Comparison of ENCODE assay signal across 7 mouse cellular contexts in the genomic region with DNA sequence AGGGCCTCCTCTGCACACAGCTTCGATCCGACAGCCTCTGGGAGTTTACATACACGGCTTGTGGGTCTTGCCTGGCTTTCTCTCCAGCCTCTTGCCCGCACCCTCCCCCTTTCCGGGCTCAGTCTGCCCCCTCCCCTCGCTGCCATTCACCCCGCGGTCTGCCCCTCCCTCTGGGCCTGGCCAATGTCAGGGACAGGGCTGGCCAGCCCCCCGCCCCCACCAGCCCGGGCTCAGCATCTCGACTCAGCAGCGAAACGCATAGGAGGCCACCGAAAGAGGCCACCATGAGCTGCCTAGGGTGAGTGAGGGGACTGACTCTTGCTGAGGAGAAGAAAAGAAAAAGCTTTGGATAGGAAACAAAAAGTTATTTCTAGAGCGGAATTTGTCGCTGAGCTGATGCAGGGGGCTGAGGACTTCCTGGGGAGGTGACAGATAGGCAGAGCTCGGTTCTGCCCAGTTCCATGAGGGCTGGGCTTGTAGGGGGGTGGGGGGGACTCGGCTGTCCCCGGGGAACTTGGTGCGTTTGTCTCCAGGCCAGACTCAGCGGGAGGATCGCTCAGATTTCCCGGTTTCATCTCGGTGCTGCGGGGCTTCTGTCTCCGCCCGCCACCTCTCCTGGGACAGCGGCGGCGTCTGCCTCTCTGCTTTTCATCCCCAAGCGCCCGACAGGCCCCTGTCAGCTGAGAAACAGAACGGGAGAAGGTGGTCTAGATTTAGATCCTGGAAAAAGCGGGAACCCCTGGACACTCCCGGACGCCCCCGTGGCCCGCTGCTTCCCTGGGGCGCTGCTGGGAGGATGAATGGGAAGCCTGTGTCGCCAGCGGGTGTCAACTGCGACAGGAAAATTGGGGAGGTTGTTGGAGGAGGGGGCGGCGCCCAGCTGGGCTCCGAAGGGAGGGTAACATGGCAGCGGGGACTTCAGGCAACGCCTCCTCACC. TPM values are rescaled to one million over a fixed set of nuclear protein-coding genes. Genes with fewer than 3 reads are reported as not detected.
DNase-seq lines count a peak whose midpoint lies in the region; ATAC-seq and TF ChIP-seq lines count a peak whose summit lies in the region.

No protein-coding gene starts in this region.

- H3K27me3 ChIP-seq in embryonic facial prominence, embryonic 15.5 days = peaks cover 56% of the 10 kb centered on the region
- peaks cover 44% of the 10 kb centered on the region for H3K27me3 ChIP-seq in intestine, postnatal 0 days (replicated peaks; ENCODE audit: control insufficient read depth, insufficient read depth, low read length)
- H3K27me3 ChIP-seq in midbrain, embryonic 13.5 days = peaks cover 40% of the 10 kb centered on the region

- H3K9me3 ChIP-seq in embryonic facial prominence, embryonic 15.5 days (replicated peaks) = no peaks in the 10 kb centered on the region
- no peaks in the 10 kb centered on the region for H3K9me3 ChIP-seq in intestine, postnatal 0 days (ENCODE audit: control insufficient read depth)
- H3K9me3 ChIP-seq in midbrain, embryonic 13.5 days = no peaks in the 10 kb centered on the region

- DNase-seq in lung, adult 2 months = no peak
- no peak for DNase-seq in lung, adult 18-20 months
- no peak for DNase-seq in spleen, adult 12 weeks (ENCODE audit: low spot score)
- no peak for DNase-seq in layer of hippocampus, adult 9-10 months (ENCODE audit: low spot score)

- TF ChIP-seq POLR2A in lung, adult 2 months (IDR thresholded peaks at IDR 0.05; ENCODE audit: borderline replicate concordance, extremely low read depth, low read depth, low read length) = no peak

- peak overlapping the region; percentile 83 for H3K4me2 ChIP-seq in embryonic facial prominence, embryonic 15.5 days (replicated peaks)
- peak overlapping the region; percentile 61 for H3K4me2 ChIP-seq in intestine, postnatal 0 days (replicated peaks; ENCODE audit: low read depth)
- peak overlapping the region; percentile 92 for H3K4me2 ChIP-seq in midbrain, embryonic 13.5 days (replicated peaks)

- peak overlapping the region; percentile 2 for H3K4me3 ChIP-seq in lung, adult 2 months (replicated peaks; ENCODE audit: extremely low read depth, low read depth, low read length)
- peak overlapping the region; percentile 47 for H3K4me3 ChIP-seq in embryonic facial prominence, embryonic 15.5 days (replicated peaks)
- peak overlapping the region; percentile 35 for H3K4me3 ChIP-seq in intestine, postnatal 0 days (ENCODE audit: low read depth, low read length)
- H3K4me3 ChIP-seq in midbrain, embryonic 13.5 days (replicated peaks) = peak overlapping the region; percentile 51

- WGBS in lung, adult 2 months = under 1% methylated on average over 47 of the region's 47 CpGs
- under 1% methylated on average over 47 of the region's 47 CpGs for WGBS in embryonic facial prominence, embryonic 15.5 days
- 1% methylated on average over 47 of the region's 47 CpGs for WGBS in intestine, postnatal 0 days
- 1% methylated on average over 47 of the region's 47 CpGs for WGBS in midbrain, embryonic 13.5 days

- H3K27ac ChIP-seq in embryonic facial prominence, embryonic 15.5 days (replicated peaks) = no peak overlapping the region
- no peak overlapping the region for H3K27ac ChIP-seq in intestine, postnatal 0 days (ENCODE audit: low read depth, low read length)
- no peak overlapping the region for H3K27ac ChIP-seq in midbrain, embryonic 13.5 days

- H3K4me1 ChIP-seq in lung, adult 2 months (ENCODE audit: control insufficient read depth, insufficient read depth, low read length) = no peaks in the 10 kb centered on the region
- peaks cover 13% of the 10 kb centered on the region for H3K4me1 ChIP-seq in embryonic facial prominence, embryonic 15.5 days
- H3K4me1 ChIP-seq in intestine, postnatal 0 days (replicated peaks; ENCODE audit: control insufficient read depth, insufficient read depth, low read length) = no peaks in the 10 kb centered on the region
- H3K4me1 ChIP-seq in midbrain, embryonic 13.5 days (replicated peaks) = peaks cover 16% of the 10 kb centered on the region

- H3K9ac ChIP-seq in embryonic facial prominence, embryonic 15.5 days = peak overlapping the region; percentile 28; the same call in 1 of the 2 replicates
- H3K9ac ChIP-seq in intestine, postnatal 0 days (ENCODE audit: low read depth, low read length) = 0 out of 2 replicates have a peak overlapping the region, but pooled peaks have one; percentile 1
- peak overlapping the region; percentile 70 for H3K9ac ChIP-seq in midbrain, embryonic 13.5 days (replicated peaks)

- ATAC-seq in embryonic facial prominence, embryonic 15.5 days (ENCODE audit: insufficient number of reproducible peaks, low FRiP score, low TSS enrichment, low read depth) = peak; percentile 40; the same call in 1 of the 2 replicates
- peak; percentile 28; the same call in 1 of the 2 replicates for ATAC-seq in intestine, postnatal 0 days
- peak; percentile 72 for ATAC-seq in midbrain, embryonic 13.5 days

- H3K36me3 ChIP-seq in embryonic facial prominence, embryonic 15.5 days = no peaks in the 10 kb centered on the region
- no peaks in the 10 kb centered on the region for H3K36me3 ChIP-seq in intestine, postnatal 0 days (ENCODE audit: control insufficient read depth, insufficient read depth)
- H3K36me3 ChIP-seq in midbrain, embryonic 13.5 days = no peaks in the 10 kb centered on the region

- TF ChIP-seq CTCF in lung, adult 2 months (IDR thresholded peaks at IDR 0.05; ENCODE audit: insufficient read depth, low read length) = no peak
- no peak for TF ChIP-seq CTCF in intestine, postnatal 0 days (IDR thresholded peaks at IDR 0.05; ENCODE audit: low read depth)

RNA-seq across cellular contexts. Expression of a gene that starts 6.8 kb away (rescaled TPM):
- polyA plus RNA-seq in lung, adult 2 months (2012; rRNA removed) = 0.02 and 0.09 TPM in 2 replicates
- polyA plus RNA-seq in embryonic facial prominence, embryonic 15.5 days (2015; fragmentation: Nextera tagmentation; extraction: Ambion mirVana) = 0.68 and 1.8 TPM in 2 replicates
- 0.04 and 0.10 TPM in 2 replicates for polyA plus RNA-seq in intestine, postnatal 0 days (2015; fragmentation: Nextera tagmentation; extraction: Ambion mirVana)
- polyA plus RNA-seq in midbrain, embryonic 13.5 days (2015; fragmentation: Nextera tagmentation; extraction: Ambion mirVana) = 0.19 and 0.36 TPM in 2 replicates

RNA-seq across cellular contexts. Expression of a gene that starts 34.9 kb away (rescaled TPM):
- 76.0 and 98.1 TPM in 2 replicates for polyA plus RNA-seq in lung, adult 2 months (2012; rRNA removed)
- polyA plus RNA-seq in embryonic facial prominence, embryonic 15.5 days (2015; fragmentation: Nextera tagmentation; extraction: Ambion mirVana) = 74.6 and 77.8 TPM in 2 replicates
- polyA plus RNA-seq in intestine, postnatal 0 days (2015; fragmentation: Nextera tagmentation; extraction: Ambion mirVana) = 46.5 and 52.4 TPM in 2 replicates
- polyA plus RNA-seq in midbrain, embryonic 13.5 days (2015; fragmentation: Nextera tagmentation; extraction: Ambion mirVana) = 77.1 and 83.8 TPM in 2 replicates

RNA-seq across cellular contexts. Expression of a gene that starts 39.7 kb away (rescaled TPM):
- 131 TPM in 2 replicates for polyA plus RNA-seq in lung, adult 2 months (2012; rRNA removed)
- polyA plus RNA-seq in embryonic facial prominence, embryonic 15.5 days (2015; fragmentation: Nextera tagmentation; extraction: Ambion mirVana) = 416 and 417 TPM in 2 replicates
- 429 and 451 TPM in 2 replicates for polyA plus RNA-seq in intestine, postnatal 0 days (2015; fragmentation: Nextera tagmentation; extraction: Ambion mirVana)
- polyA plus RNA-seq in midbrain, embryonic 13.5 days (2015; fragmentation: Nextera tagmentation; extraction: Ambion mirVana) = 138 and 141 TPM in 2 replicates

RNA-seq across cellular contexts. Expression of a gene that starts 48.8 kb away (rescaled TPM):
- 21.8 and 25.1 TPM in 2 replicates for polyA plus RNA-seq in lung, adult 2 months (2012; rRNA removed)
- polyA plus RNA-seq in embryonic facial prominence, embryonic 15.5 days (2015; fragmentation: Nextera tagmentation; extraction: Ambion mirVana) = 33.1 and 33.7 TPM in 2 replicates
- polyA plus RNA-seq in intestine, postnatal 0 days (2015; fragmentation: Nextera tagmentation; extraction: Ambion mirVana) = 14.7 and 14.9 TPM in 2 replicates
- polyA plus RNA-seq in midbrain, embryonic 13.5 days (2015; fragmentation: Nextera tagmentation; extraction: Ambion mirVana) = 38.5 and 43.4 TPM in 2 replicates

Comparison
In these comparisons a context has a peak if more than half of its experiments do, and no peak if none do; other contexts are left out.
1. H3K9ac ChIP-seq: peak in every context shown above with its lines; median percentile 70 in midbrain, embryonic 13.5 days; 28 in embryonic facial prominence, embryonic 15.5 days; 1 in intestine, postnatal 0 days.